Mouse (Mus musculus) heart, embryonic 14.5 days (tissue): Measurements from ENCODE around the gene Hmgb1. TPM values are rescaled to one million over a fixed set of nuclear protein-coding genes. Genes with fewer than 3 reads are reported as not detected.
A peak's percentile ranks its signal among the peaks of the same experiment; 100 is the strongest.

Source experiments
- ATAC-seq: fragments of 200-750 bp; cut with Nextera tagmentation; 2 replicates; pipeline ENCODE4 v1.8.0; 2017; ENCODE audit warnings: low read depth, moderate TSS enrichment; ENCODE audit not compliant: insufficient number of reproducible peaks, insufficient read depth, low FRiP score
- H3K27ac ChIP-seq, 2 experiments: fragments of 200-500 bp in 1 of 2; fragments of 300-500 bp in 1 of 2; sonication (generic) in 1 of 2; replicated peaks in 1 of 2; 2 replicates each; pipeline ENCODE4 v1.5.1; 2012 to 2014; ENCODE audit warnings: low read depth in 2 of 2, low read length in 2 of 2, control low read depth in 1 of 2, mild to moderate bottlenecking in 1 of 2, mixed read lengths in 1 of 2; ENCODE audit not compliant: control insufficient read depth in 1 of 2, insufficient read depth in 1 of 2
- H3K27me3 ChIP-seq: fragments of 300-500 bp; sonication (generic); 2 replicates; pipeline ENCODE4 v1.6.1; 2014; ENCODE audit warnings: mild to moderate bottlenecking, low read length, control low read depth; ENCODE audit not compliant: control insufficient read depth, insufficient read depth
- H3K36me3 ChIP-seq: fragments of 300-500 bp; sonication (generic); 2 replicates; pipeline ENCODE4 v1.6.1; 2014; ENCODE audit warnings: mild to moderate bottlenecking, control low read depth, low read length, mixed read lengths; ENCODE audit not compliant: control insufficient read depth, insufficient read depth
- H3K4me1 ChIP-seq, 2 experiments: fragments of 200-500 bp in 1 of 2; fragments of 300-500 bp in 1 of 2; sonication (generic) in 1 of 2; 2 replicates each; pipeline ENCODE4 v1.6.1; 2012 to 2014; ENCODE audit warnings: low read length in 2 of 2, control low read depth in 1 of 2, mixed read lengths in 1 of 2; ENCODE audit not compliant: control insufficient read depth in 2 of 2, insufficient read depth in 2 of 2
- H3K4me2 ChIP-seq: fragments of 300-500 bp; sonication (generic); 2 replicates; pipeline ENCODE4 v1.6.1; 2014; ENCODE audit warnings: mild to moderate bottlenecking, low read length
- H3K4me3 ChIP-seq, 2 experiments: fragments of 200-500 bp in 1 of 2; fragments of 300-500 bp in 1 of 2; sonication (generic) in 1 of 2; 2 replicates each; pipeline ENCODE4 v1.5.1; 2012 to 2014; ENCODE audit warnings: low read length in 2 of 2, mild to moderate bottlenecking in 2 of 2, control low read depth in 1 of 2, low read depth in 1 of 2, moderate library complexity in 1 of 2; ENCODE audit not compliant: control insufficient read depth in 1 of 2, insufficient read depth in 1 of 2
- H3K9ac ChIP-seq: fragments of 300-500 bp; sonication (generic); 2 replicates; pipeline ENCODE4 v1.6.1; 2014; ENCODE audit warnings: mild to moderate bottlenecking, low read length
- H3K9me3 ChIP-seq: fragments of 300-500 bp; sonication (generic); 2 replicates; pipeline ENCODE4 v1.6.1; 2016; ENCODE audit warnings: low read length, control low read depth; ENCODE audit not compliant: control insufficient read depth
- WGBS: fragments of 180-500 bp; shearing (Covaris S2); extraction: QIAGEN DNeasy Blood & Tissue Kit; methylation state at CpG from one replicate; pipeline ENCODE4 v1.1.7; 2014; 5-methylcytosine and 5-hydroxymethylcytosine counted together
- polyA plus RNA-seq: library from polyadenylated mRNA; unstranded; fragments of >200 nt; fragmentation: Nextera tagmentation; extraction: Ambion mirVana; gene quantifications from 2 replicates; pipeline ENCODE4 v1.2.1, GENCODE M21; 2014

Hmgb1 gene
- polyA plus RNA-seq, 1 experiment from 2014 or later = 751 TPM

DNA sequence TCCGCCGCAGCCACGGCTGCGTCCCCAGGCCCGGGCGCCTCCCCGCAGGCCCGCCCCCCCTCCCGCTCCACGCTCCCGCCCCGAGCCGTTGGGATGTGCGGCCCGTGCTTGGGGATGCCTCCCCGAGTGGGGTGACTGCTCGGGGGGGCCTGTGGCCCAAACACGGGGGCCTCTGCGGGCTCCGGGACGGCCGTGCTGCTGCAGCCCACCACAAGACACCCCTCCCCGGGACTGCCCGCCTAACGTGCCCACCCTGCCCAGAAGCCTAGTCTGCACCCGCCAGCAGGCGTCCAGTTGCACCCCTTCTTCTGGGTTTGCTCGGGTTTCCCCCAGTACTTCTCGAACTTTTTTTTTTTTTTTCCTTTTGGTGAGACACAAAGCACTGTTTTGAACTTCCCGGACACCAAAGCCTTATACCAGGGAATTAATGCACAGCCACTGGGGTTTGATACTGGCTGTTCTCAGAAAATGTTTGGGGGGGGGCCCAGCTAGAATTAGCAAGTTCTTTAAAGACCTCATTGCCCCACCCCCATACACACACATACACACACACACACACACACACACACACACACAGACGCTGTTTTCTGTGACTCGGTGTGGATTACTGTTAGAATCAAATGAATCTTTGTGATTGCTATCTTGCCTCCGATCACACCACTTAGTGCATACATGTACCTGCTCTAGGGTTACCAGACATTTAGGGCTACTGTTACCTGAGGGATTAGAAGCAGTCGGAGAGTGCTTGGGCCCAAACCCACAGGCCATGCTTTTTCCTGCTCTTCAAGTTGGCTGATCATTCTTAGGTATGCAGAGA, 130.7 kb downstream of the Hmgb1 start:
- 9% methylated on average over 20 of the region's 34 CpGs for WGBS
- no peaks in the 10 kb centered on the region for H3K27me3 ChIP-seq
- no peak; the same call in none of the 2 replicates for ATAC-seq
- H3K9ac ChIP-seq = peak overlapping the region; percentile 86
- H3K27ac ChIP-seq = peak overlapping the region in 1 of 2 experiments; percentile 100; a peak in 3 of 4 replicates
- peaks cover 20% of the 10 kb centered on the region for H3K36me3 ChIP-seq
- H3K4me1 ChIP-seq = peaks cover 0 to 8% of the 10 kb centered on the region in 2 experiments; a peak in 2 of 4 replicates
- peak overlapping the region; percentile 62 to 85 for H3K4me3 ChIP-seq
- peak overlapping the region; percentile 97 for H3K4me2 ChIP-seq
- no peaks in the 10 kb centered on the region for H3K9me3 ChIP-seq

DNA sequence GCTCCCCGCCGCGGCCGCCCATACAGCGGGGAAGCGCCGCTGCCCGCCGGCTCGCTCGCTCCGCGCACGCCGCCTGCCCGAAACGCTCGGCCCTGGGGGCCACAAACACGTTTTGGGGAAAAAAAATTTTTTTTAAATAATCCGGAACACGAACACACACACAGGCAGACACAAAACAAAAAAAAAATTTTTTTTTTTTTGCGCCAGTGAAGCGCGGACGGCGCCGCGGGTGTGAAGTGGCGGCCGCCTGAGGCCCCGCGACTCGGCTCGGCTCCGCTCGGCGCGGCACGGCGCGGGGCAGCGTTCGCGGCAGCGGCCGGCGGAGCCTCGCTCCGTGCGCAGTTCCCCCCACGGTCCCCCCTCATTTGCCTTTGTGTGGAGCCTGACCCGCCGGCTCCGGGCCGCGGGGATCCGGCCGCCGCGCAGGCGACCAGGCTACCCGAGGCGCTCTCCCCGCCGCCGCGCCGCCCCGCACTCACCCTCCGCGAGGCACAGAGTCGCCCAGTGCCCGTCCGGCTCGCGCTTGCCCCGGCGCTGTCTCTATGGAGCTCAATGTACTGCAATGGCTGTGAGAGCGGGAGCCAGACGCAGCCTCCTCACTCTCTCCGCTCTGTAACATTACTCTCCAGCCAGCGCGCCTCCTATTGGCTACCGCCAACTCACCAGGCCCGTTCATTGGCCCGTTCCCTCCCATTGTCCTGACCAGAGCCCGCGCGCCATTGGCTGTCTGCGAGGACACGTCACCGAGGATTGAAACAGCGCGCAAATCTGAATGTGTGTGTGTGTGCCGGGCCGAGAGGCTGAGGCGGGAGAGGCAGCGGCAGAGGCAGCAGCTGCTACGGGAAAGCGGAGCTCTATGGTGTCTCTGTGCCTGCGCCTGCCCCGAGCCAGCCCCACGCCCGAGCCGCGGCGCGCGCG, 131.6 kb downstream of the Hmgb1 start:
- H3K27ac ChIP-seq = peak overlapping the region; percentile 99 to 100
- peak overlapping the region; percentile 100 for H3K9ac ChIP-seq
- H3K27me3 ChIP-seq = no peaks in the 10 kb centered on the region
- peak overlapping the region; percentile 85 to 94 for H3K4me3 ChIP-seq
- ATAC-seq = peak; percentile 96
- H3K4me1 ChIP-seq = peaks cover 0 to 8% of the 10 kb centered on the region in 2 experiments; a peak in 2 of 4 replicates
- H3K36me3 ChIP-seq = peaks cover 20% of the 10 kb centered on the region
- H3K9me3 ChIP-seq = no peaks in the 10 kb centered on the region
- under 1% methylated on average over 102 of the region's 110 CpGs for WGBS
- H3K4me2 ChIP-seq = peak overlapping the region; percentile 97

DNA sequence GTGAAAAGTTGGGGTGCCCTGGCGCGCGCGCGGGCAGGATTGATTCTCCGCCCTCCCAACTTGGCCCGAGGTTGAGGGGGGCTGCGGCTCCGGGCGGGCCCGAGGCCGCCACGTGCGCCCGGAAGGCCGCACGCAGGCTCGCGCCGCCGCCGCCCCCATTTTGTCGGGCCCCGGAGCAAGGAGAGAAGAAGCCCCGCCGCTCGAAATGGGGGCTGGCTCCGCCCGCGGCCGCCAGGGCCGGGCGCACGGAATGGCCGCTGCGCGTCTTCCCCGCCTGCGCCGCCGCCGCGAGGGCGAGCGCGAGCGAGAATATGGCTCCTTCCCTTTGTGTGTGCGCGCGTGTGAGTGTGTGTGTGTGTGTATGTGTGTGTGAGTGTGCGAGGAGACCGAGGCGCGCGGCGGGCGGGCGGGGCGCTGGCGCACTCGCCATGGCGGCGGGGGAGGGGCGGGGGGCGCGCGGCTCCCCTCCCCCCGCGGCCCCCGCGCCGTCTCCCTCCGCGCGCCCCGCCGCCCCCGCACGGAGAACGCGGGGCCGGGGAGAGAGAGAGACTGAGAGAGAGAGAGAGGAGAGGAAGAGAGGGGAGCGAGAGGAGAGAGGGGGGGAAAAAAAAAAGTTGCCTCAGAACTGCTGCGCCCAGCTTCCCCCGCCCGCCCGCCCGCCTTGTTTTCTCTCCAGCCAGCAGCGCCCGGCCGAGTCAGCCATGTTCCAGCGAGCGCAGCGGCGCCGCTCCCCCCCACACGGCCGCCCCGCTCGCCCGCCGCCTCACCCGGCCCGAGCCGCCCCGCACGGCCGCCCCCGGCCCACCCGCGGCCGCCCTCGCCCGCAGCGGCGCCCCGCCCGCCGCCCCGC, 132.5 kb downstream of the Hmgb1 start:
- peak overlapping the region; percentile 99 to 100 for H3K27ac ChIP-seq
- peak overlapping the region; percentile 67 for H3K4me2 ChIP-seq
- H3K9ac ChIP-seq = peak overlapping the region; percentile 100
- H3K9me3 ChIP-seq = no peaks in the 10 kb centered on the region
- H3K4me3 ChIP-seq = peak overlapping the region; percentile 85 to 94
- peak; percentile 57 for ATAC-seq
- WGBS = under 1% methylated on average over 66 of the region's 120 CpGs
- peaks cover 23% of the 10 kb centered on the region for H3K36me3 ChIP-seq
- peaks cover 0 to 8% of the 10 kb centered on the region in 2 experiments; a peak in 2 of 4 replicates for H3K4me1 ChIP-seq
- H3K27me3 ChIP-seq = no peaks in the 10 kb centered on the region

DNA sequence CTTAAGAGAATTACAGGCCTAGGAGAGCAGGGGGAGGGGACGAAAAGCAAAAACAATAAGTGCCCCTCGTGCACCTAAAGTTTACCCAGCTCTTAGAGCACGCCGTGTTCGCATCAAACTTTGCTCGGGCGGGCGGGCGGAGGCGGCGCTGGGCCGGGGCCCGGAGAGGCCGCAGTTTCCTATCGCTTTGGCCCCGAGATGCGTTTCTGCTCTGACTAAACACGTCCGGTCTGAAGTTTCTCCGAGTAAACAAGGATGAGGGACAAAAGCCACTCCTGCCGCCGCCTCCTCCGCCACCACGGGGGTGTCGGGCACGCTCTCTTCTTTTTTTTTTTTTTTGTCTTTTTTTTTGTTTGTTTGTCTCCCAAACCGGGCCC, 133.1 kb downstream of the Hmgb1 start:
- Histone ChIP-seq H3K4me1 (peaks cover 0 to 8% of the 10 kb centered on the region in 2 experiments; a peak in 2 of 4 replicates), H3K9me3 (no peaks in the 10 kb centered on the region), H3K9ac (peak overlapping the region; percentile 100), H3K4me2 (peak overlapping the region; percentile 67), H3K27ac (peak overlapping the region; percentile 99 to 100), H3K27me3 (no peaks in the 10 kb centered on the region), H3K36me3 (peaks cover 29% of the 10 kb centered on the region), H3K4me3 (peak overlapping the region; percentile 85 to 94)
- ATAC-seq = no peak
- WGBS = under 1% methylated on average over 27 of the region's 27 CpGs

DNA sequence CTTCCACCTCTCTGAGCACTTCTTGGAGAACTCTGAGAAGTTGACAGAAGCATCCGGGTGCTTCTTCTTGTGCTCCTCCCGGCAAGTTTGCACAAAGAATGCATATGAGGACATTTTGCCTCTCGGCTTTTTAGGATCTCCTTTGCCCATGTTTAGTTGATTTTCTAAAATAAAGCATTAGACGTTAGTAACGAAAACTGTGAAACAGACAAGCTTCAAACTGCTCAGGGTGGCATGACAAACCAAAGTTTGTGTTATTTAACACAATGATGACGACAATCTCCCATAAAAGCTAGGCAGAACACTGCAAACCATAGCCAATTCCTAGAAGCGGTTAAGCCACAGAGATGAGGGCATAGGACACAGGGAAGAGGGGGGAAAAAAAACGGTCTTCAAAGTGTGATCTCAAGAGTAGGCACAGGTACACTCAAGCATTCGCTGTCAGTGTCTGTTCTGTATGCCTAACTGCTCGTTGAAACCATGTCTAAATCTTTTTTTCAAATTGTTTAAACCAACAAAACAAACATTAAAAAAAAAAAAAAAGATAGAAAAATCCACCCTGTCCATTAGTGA, 133.6 kb downstream of the Hmgb1 start:
- Histone ChIP-seq H3K27me3 (no peaks in the 10 kb centered on the region), H3K4me1 (peaks cover 0 to 8% of the 10 kb centered on the region in 2 experiments; a peak in 2 of 4 replicates), H3K4me2 (peak overlapping the region; percentile 67), H3K9me3 (no peaks in the 10 kb centered on the region), H3K36me3 (peaks cover 34% of the 10 kb centered on the region), H3K4me3 (peak overlapping the region; percentile 85 to 94), H3K9ac (peak overlapping the region; percentile 100), H3K27ac (peak overlapping the region; percentile 99 to 100)
- ATAC-seq = no peak
- WGBS = 30% methylated on average over 10 of the region's 10 CpGs

DNA sequence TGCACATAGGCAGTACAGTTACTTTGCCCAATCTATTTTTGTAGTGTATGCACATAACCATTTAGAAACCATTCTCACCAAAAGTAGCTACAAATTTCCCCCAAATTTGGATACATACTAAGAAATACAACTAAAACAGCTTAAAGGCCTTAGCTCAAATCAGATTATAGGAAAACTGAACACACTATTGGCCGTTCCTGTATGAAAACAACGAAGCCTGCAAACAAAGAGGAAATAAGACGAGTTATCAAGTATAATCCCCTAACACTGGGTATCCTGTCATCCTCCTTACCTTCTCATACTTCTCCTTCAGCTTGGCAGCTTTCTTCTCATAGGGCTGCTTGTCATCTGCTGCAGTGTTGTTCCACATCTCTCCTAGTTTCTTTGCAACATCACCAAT, 134.9 kb downstream of the Hmgb1 start:
- Histone ChIP-seq H3K27me3 (no peaks in the 10 kb centered on the region), H3K4me3 (no peak overlapping the region), H3K27ac (no peak overlapping the region), H3K4me1 (peaks cover 0 to 8% of the 10 kb centered on the region in 2 experiments; a peak in 2 of 4 replicates), H3K36me3 (peaks cover 43% of the 10 kb centered on the region), H3K9me3 (no peaks in the 10 kb centered on the region), H3K4me2 (no peak overlapping the region), H3K9ac (no peak overlapping the region)
- WGBS = 79% methylated on average over 3 of the region's 3 CpGs
- ATAC-seq = no peak
